Mouse (Mus musculus) spleen, adult 2 months (tissue): ENCODE measurements around the gene Cdh13. TPM values are rescaled to one million over a fixed set of nuclear protein-coding genes. Genes with fewer than 3 reads are reported as not detected.

Experiments used
- DNase-seq, 2 experiments: peaks; one replicate each; pipeline versions ENCODE4 v3.0.0 to v3.0.0-alpha.2; 2012 to 2021; ENCODE audit warnings: low spot score in 2 of 2, low read depth in 1 of 2
- H3K27ac ChIP-seq: fragments of 200-500 bp; 2 replicates; pipeline ENCODE4 v1.5.1; 2012; ENCODE audit warnings: low read length, inconsistent platforms; ENCODE audit not compliant: insufficient read depth
- H3K27me3 ChIP-seq: fragments of 200-500 bp; 2 replicates; pipeline ENCODE4 v1.6.1; 2012; ENCODE audit warnings: mild to moderate bottlenecking, moderate library complexity, low read length, inconsistent platforms; ENCODE audit not compliant: control insufficient read depth, insufficient read depth
- H3K36me3 ChIP-seq: fragments of 200-500 bp; 2 replicates; pipeline ENCODE4 v1.6.1; 2012; ENCODE audit warnings: mild to moderate bottlenecking, low read length, inconsistent platforms; ENCODE audit not compliant: control insufficient read depth, insufficient read depth
- H3K4me1 ChIP-seq: fragments of 200-500 bp; 2 replicates; pipeline ENCODE4 v1.6.1; 2011; ENCODE audit warnings: inconsistent platforms; ENCODE audit not compliant: control insufficient read depth, insufficient read depth, insufficient read length
- H3K4me3 ChIP-seq: fragments of 200-500 bp; 2 replicates; pipeline ENCODE4 v1.5.1; 2011; ENCODE audit warnings: mild to moderate bottlenecking, inconsistent platforms; ENCODE audit not compliant: insufficient read depth, insufficient read length; ENCODE audit errors: extremely low read depth
- CTCF ChIP-seq: fragments of 200-500 bp; IDR thresholded peaks from 2 replicates; pipeline ENCODE4 v1.5.1; 2011; ENCODE audit warnings: mild to moderate bottlenecking, inconsistent platforms; ENCODE audit not compliant: insufficient read depth, insufficient read length, insufficient replicate concordance; ENCODE audit errors: extremely low read depth
- POLR2A ChIP-seq: fragments of 200-500 bp; IDR thresholded peaks from 2 replicates; pipeline ENCODE4 v1.6.1; 2011; ENCODE audit warnings: low read depth, low read length, inconsistent platforms
- WGBS: fragments of 180-500 bp; shearing (Covaris S2); methylation state at CpG from one replicate; pipeline ENCODE4 v1.1.7; 2018; 5-methylcytosine and 5-hydroxymethylcytosine counted together
- polyA plus RNA-seq: library from polyadenylated mRNA; depleted of rRNA; stranded (reverse); fragments of >200 nt; gene quantifications from 2 replicates; pipeline ENCODE4 v1.2.3, GENCODE M21; 2012

Gene Cdh13
- polyA plus RNA-seq, 1 experiment, result 0.50 TPM

DNA sequence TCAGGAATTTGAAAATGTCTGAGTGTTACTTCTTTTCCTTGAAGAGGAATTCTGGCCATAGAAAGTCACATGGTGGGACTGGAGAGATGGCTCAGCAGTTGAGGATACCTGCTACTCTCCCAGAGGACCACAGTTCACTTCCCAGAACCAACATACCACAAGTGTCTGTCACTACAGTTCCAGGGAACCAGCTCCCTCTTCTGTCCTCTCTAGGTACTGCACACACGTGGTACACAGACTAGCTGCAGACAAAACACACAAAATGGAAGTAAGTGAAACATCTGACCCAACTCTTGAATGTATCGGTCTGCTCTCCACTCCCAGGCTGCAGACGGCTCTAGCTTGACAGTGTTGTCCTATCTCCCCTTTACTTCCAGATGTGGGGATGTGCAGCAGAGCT, 633.0 kb downstream of the Cdh13 start:
- 86% methylated on average over 3 of the region's 3 CpGs for WGBS
- no peaks in the 10 kb centered on the region for H3K27me3 ChIP-seq
- H3K4me3 ChIP-seq, result no peak overlapping the region
- TF ChIP-seq POLR2A, result no peak
- TF ChIP-seq CTCF, result no peak
- H3K4me1 ChIP-seq, result no peaks in the 10 kb centered on the region
- H3K27ac ChIP-seq, result no peak overlapping the region
- H3K36me3 ChIP-seq, result no peaks in the 10 kb centered on the region
- DNase-seq, result no peak

DNA sequence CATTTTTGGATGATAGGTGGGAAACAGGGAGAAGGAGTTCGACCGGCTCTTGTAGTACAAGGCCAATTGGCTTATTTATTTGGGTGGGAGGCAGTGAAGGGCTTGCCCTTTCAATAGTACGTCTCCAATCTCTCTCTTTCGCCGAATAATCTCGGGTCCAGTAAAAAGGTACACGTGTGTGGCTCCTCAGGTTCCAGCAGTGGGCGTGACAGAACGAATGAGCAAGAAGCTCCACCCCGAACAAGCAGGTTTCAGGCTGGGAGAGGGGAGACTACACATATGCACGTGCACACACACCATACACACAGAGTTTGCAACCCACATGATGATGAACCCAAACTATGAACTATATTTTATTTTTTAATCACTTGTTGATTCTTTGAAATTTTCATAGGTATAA, 653.9 kb downstream of the Cdh13 start:
- Histone ChIP-seq H3K27ac (no peak overlapping the region), H3K4me1 (no peaks in the 10 kb centered on the region), H3K27me3 (no peaks in the 10 kb centered on the region), H3K4me3 (no peak overlapping the region), H3K36me3 (no peaks in the 10 kb centered on the region)
- DNase-seq, result no peak
- WGBS, result 41% methylated on average over 11 of the region's 11 CpGs
- TF ChIP-seq CTCF, result no peak
- TF ChIP-seq POLR2A, result no peak

DNA sequence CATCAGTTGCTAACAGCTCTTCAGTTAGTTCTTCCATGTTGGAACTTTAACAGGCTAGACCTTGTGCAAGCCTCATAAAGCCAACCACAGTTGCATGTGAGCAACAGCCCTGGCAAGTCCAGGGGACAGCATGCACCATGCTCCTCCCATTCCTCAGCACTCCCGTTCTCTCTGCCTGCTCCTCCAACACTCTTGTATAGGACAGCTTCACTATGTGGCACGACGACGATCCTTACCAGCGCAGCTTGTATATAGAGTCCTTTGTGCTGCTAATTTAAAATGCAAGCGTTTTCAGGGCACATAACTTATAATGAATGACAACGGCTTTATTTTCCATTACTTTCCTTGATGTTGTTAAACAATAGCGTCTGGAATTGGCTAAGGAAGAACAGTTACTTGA, 654.5 kb downstream of the Cdh13 start:
- H3K4me3 ChIP-seq, result no peak overlapping the region
- 53% methylated on average over 8 of the region's 8 CpGs for WGBS

DNA sequence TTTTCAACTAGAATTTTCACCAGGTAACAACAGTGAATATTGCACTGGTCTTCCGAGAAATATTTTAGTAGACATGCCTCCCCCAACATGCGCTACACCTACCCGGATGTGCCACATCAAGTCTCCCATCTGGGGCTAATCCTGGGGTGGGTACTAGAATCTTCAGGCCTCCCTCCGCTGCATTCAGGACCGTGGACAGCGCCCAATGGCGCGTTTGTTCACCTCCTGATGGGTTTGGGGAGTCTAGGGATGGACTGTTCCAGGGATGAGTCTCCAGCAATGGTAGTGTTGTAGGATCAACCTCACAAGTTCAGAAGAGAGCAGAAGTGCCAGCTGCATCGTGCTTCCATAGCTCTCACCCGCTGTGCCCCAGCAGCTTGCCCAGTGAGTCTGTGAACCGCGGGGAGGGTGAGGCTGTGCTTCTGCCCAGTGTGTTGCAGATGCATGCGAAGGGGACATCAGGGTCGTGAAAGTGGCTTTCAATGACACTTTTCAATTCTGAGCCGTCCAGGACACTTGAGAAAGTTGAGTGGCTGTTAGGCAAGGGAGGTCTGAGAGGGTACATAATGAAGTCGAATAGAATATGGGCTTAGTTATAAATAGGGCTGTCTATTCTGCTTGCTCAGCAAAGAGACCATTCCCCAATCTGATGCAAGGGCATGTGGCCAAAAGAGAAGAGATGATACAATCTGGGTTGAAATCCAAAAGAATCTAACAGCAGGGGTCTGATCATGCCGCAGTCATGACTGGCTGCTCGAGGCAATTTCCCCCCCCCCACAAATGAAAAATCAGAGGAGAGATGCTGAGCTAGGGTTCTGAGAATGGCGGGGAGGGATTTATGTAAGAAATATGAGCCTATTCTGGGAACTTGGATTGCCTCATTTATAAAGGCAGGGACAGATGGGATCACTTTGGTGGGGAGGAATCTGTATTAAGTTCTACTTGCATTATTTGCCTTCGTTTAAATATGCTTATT, 668.5 kb downstream of the Cdh13 start:
- no peak for TF ChIP-seq POLR2A
- no peak for TF ChIP-seq CTCF
- Histone ChIP-seq H3K36me3 (no peaks in the 10 kb centered on the region), H3K4me1 (no peaks in the 10 kb centered on the region), H3K27me3 (no peaks in the 10 kb centered on the region), H3K27ac (no peak overlapping the region), H3K4me3 (no peak overlapping the region)
- 62% methylated on average over 20 of the region's 20 CpGs for WGBS
- no peak for DNase-seq

More for the DNA sequence above, 654.5 kb downstream of the Cdh13 start:
- no peaks in the 10 kb centered on the region for H3K27me3 ChIP-seq
- no peak overlapping the region for H3K27ac ChIP-seq
- no peak for TF ChIP-seq CTCF
- TF ChIP-seq POLR2A, result no peak
- H3K36me3 ChIP-seq, result no peaks in the 10 kb centered on the region
- no peak for DNase-seq
- H3K4me1 ChIP-seq, result no peaks in the 10 kb centered on the region

DNA sequence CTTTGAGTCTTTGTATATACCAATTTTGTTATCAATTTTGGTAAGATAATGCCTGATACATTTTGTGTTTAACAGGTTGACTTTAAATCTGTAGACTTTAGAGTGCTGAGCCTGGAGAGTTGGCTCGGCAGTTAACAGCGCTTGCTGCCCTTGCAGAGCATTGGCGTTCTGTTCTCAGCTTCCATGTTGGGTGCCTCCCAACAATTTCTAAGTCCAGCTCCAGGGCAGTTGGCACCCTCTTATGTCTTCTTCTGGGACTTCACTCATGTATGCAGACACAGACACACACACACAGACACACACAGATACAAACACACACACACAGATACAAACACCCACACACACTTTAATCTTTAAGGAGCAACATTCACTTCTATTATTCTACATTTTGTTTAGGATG, 672.6 kb downstream of the Cdh13 start:
- no peak for DNase-seq
- TF ChIP-seq CTCF (no peak), POLR2A (no peak)
- WGBS, result 87% methylated on average over 3 of the region's 3 CpGs

DNA sequence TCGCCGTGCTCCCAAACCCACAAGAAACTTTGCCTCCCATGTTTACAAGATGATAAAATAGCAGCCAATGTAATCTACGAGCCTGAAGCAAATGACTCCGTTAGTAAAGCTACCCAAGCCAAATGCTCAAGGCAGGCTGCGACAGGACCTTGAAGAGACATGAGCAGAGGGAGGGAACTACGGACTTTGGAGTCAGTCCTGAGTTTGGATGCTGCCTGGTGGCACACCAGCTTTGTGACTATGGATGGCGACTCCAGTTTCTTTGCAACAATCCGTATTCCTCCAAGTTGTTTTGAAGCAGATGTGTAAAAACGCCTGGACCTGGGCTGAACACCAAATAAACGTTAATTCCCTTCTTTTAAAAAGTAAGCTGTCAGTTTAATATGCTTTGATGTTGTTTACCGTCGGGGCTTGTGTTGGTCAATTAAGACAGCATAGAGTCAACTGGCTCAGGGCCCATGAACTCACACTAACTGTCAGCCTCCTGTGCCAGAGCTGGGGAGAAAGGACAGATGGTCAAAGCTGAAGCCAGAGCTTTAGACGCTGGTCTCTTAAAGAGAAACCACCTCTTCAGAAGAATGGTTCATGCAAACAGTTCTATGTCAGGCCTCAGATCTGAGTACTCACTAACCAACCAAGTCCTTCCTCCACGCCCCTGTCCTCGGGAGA, 678.5 kb downstream of the Cdh13 start:
- Histone ChIP-seq H3K4me3 (no peak overlapping the region), H3K36me3 (no peaks in the 10 kb centered on the region), H3K4me1 (no peaks in the 10 kb centered on the region), H3K27me3 (no peaks in the 10 kb centered on the region), H3K27ac (no peak overlapping the region)
- 80% methylated on average over 15 of the region's 15 CpGs for WGBS
- DNase-seq, result no peak
- no peak for TF ChIP-seq CTCF
- no peak for TF ChIP-seq POLR2A

More for the DNA sequence above, 672.6 kb downstream of the Cdh13 start:
- H3K27ac ChIP-seq, result no peak overlapping the region
- H3K4me3 ChIP-seq, result no peak overlapping the region
- H3K36me3 ChIP-seq, result no peaks in the 10 kb centered on the region
- H3K27me3 ChIP-seq, result no peaks in the 10 kb centered on the region
- no peaks in the 10 kb centered on the region for H3K4me1 ChIP-seq

DNA sequence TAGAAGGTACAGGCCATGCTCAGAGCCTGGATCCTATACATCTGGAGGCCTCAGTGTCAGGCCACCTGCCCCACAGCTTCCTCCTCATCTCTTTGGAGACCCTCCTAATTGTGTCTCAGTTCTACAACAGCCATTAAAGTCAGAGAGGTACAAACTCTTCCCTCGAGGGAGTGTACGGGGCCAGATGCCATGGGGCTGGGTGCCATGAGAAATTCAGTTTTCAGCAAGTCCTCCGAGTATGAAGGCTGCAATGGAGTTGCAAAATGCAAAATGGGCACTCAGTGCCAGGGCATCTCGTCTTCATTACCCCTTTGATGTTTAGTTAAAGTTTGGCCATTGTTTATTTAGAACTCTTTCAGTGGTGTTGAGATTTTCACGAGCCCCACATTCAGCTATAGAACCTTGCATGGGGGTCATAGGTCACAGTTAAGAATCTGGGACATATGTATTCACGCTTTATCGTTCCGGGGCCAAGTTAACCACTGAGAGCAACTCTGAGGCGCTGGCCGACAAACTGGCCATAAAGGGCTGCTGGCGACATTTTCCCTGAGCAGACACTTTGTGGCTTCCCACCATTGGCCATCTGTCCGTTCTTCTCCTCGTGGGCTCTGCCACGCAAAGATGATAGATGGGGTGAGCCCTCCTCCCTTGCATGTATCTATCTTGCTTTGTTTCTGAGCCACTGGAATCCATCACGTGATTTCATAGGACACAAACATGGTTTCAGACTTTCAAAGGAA, 681.7 kb downstream of the Cdh13 start:
- H3K27me3 ChIP-seq, result no peaks in the 10 kb centered on the region
- no peaks in the 10 kb centered on the region for H3K4me1 ChIP-seq
- TF ChIP-seq CTCF, result no peak
- no peak for TF ChIP-seq POLR2A
- no peak overlapping the region for H3K4me3 ChIP-seq
- no peak overlapping the region for H3K27ac ChIP-seq
- WGBS, result 87% methylated on average over 15 of the region's 15 CpGs
- DNase-seq, result no peak
- no peaks in the 10 kb centered on the region for H3K36me3 ChIP-seq
